In genomic region chr4:136841056-136841455, GRCm38 (mm10) we compare ENCODE assay signal across 9 mouse cellular contexts. TPM values are rescaled to one million over a fixed set of nuclear protein-coding genes. Genes with fewer than 3 reads are reported as not detected.
DNase-seq lines count a peak whose midpoint lies in the region; ATAC-seq and TF ChIP-seq lines count a peak whose summit lies in the region.
"Had no signal": no experiment of that assay in that cellular context is flagged by ENCODE, and none has a peak within 500 bp of the region (broad histone marks: within the 10 kb centered on the region; RNA-seq: fewer than 3 reads in every experiment).

No protein-coding gene starts in this region.

- no peak overlapping the region for H3K27ac ChIP-seq in forebrain, postnatal 0 days (ENCODE audit: low read depth, low read length)
- H3K27ac ChIP-seq in hindbrain, embryonic 10.5 days = peak overlapping the region; percentile 82
- H3K27ac ChIP-seq: limb, embryonic 15.5 days had no signal

- TF ChIP-seq CTCF in forebrain, postnatal 0 days (IDR thresholded peaks at IDR 0.05; ENCODE audit: low read depth) = peak; percentile 95

- no peak overlapping the region for H3K9ac ChIP-seq in forebrain, postnatal 0 days
- H3K9ac ChIP-seq: limb, embryonic 15.5 days had no signal

- peak; percentile 64 for DNase-seq in Muller cell, postnatal 12 days (ENCODE audit: inconsistent ontology term)
- DNase-seq in cerebellum, adult 11 months = peak; percentile 82
- peak; percentile 91 for DNase-seq in forebrain, postnatal 0 days
- peak; percentile 90 for DNase-seq in hindbrain, embryonic 10.5 days (ENCODE audit: low spot score)
- DNase-seq in layer of hippocampus, adult 9-10 months (ENCODE audit: low spot score) = peak; percentile 69
- peak; percentile 84 for DNase-seq in lung, postnatal 14 days
- DNase-seq in retina, adult 2 months (ENCODE audit: low read depth, low spot score) = peak; percentile 62
- peak; percentile 91 for DNase-seq in thymus, postnatal 4 days

- no peaks in the 10 kb centered on the region for H3K36me3 ChIP-seq in forebrain, postnatal 0 days (ENCODE audit: insufficient read depth)
- no peaks in the 10 kb centered on the region for H3K36me3 ChIP-seq in hindbrain, embryonic 10.5 days
- H3K36me3 ChIP-seq: limb, embryonic 15.5 days had no signal

- 4% methylated on average over 5 of the region's 5 CpGs for WGBS in forebrain, postnatal 0 days
- WGBS in hindbrain, embryonic 10.5 days = 3% methylated on average over 5 of the region's 5 CpGs

- peak; percentile 57 for ATAC-seq in forebrain, postnatal 0 days

- no peaks in the 10 kb centered on the region for H3K4me1 ChIP-seq in forebrain, postnatal 0 days (ENCODE audit: insufficient read depth)
- peaks cover 53% of the 10 kb centered on the region for H3K4me1 ChIP-seq in hindbrain, embryonic 10.5 days (replicated peaks)

- H3K27me3 ChIP-seq in forebrain, postnatal 0 days (ENCODE audit: insufficient read depth, low read length) = no peaks in the 10 kb centered on the region
- peaks cover 12% of the 10 kb centered on the region for H3K27me3 ChIP-seq in hindbrain, embryonic 10.5 days (ENCODE audit: insufficient read depth, poor library complexity, severe bottlenecking)

- H3K4me2 ChIP-seq in forebrain, postnatal 0 days (ENCODE audit: low read depth) = 0 out of 2 replicates have a peak overlapping the region, but pooled peaks have one; percentile 24
- H3K4me2 ChIP-seq: limb, embryonic 15.5 days had no signal

- no peak overlapping the region for H3K4me3 ChIP-seq in forebrain, postnatal 0 days (ENCODE audit: low read depth, low read length)
- no peak overlapping the region for H3K4me3 ChIP-seq in hindbrain, embryonic 10.5 days
- H3K4me3 ChIP-seq: limb, embryonic 15.5 days had no signal

- no peaks in the 10 kb centered on the region for H3K9me3 ChIP-seq in forebrain, postnatal 0 days (ENCODE audit: low read length)
- H3K9me3 ChIP-seq in hindbrain, embryonic 10.5 days = no peaks in the 10 kb centered on the region
- H3K9me3 ChIP-seq: limb, embryonic 15.5 days had no signal

RNA-seq across cellular contexts. Expression of gene Ephb2, which starts 5.3 kb away (rescaled TPM):
- total RNA-seq in forebrain, postnatal 0 days (2014; rRNA removed) = 79.9 and 85.6 TPM in 2 replicates
- 9.2 and 10.8 TPM in 2 replicates for polyA plus RNA-seq in forebrain, postnatal 0 days (2015; fragmentation: Nextera tagmentation; extraction: Ambion mirVana)
- polyA plus RNA-seq in hindbrain, embryonic 10.5 days (2016; fragmentation: Nextera tagmentation; extraction: Ambion mirVana) = 13.4 and 21.5 TPM in 2 replicates

RNA-seq across cellular contexts. Expression of gene C1qb, which starts 44.9 kb away (rescaled TPM):
- 53.9 and 57.1 TPM in 2 replicates for total RNA-seq in forebrain, postnatal 0 days (2014; rRNA removed)
- polyA plus RNA-seq in forebrain, postnatal 0 days (2015; fragmentation: Nextera tagmentation; extraction: Ambion mirVana) = 67.4 and 78.2 TPM in 2 replicates
- polyA plus RNA-seq in hindbrain, embryonic 10.5 days (2016; fragmentation: Nextera tagmentation; extraction: Ambion mirVana) = 23.4 and 38.4 TPM in 2 replicates

RNA-seq across cellular contexts. Expression of gene C1qc, which starts 51.8 kb away (rescaled TPM):
- 61.9 and 64.6 TPM in 2 replicates for total RNA-seq in forebrain, postnatal 0 days (2014; rRNA removed)
- polyA plus RNA-seq in forebrain, postnatal 0 days (2015; fragmentation: Nextera tagmentation; extraction: Ambion mirVana) = 46.1 and 49.3 TPM in 2 replicates
- polyA plus RNA-seq in hindbrain, embryonic 10.5 days (2016; fragmentation: Nextera tagmentation; extraction: Ambion mirVana) = 7.5 and 18.5 TPM in 2 replicates

RNA-seq across cellular contexts. Expression of gene C1qa, which starts 57.5 kb away (rescaled TPM):
- total RNA-seq in forebrain, postnatal 0 days (2014; rRNA removed) = 47.7 and 53.1 TPM in 2 replicates
- 42.2 and 43.5 TPM in 2 replicates for polyA plus RNA-seq in forebrain, postnatal 0 days (2015; fragmentation: Nextera tagmentation; extraction: Ambion mirVana)
- 4.8 and 10.8 TPM in 2 replicates for polyA plus RNA-seq in hindbrain, embryonic 10.5 days (2016; fragmentation: Nextera tagmentation; extraction: Ambion mirVana)
